Mouse (Mus musculus) spleen, postnatal 4 days (tissue): ENCODE results near the gene Wdr48.

Experiments used
- DNase-seq, 2 experiments: peaks; one replicate each; pipeline ENCODE4 v3.0.0; 2022; ENCODE audit warnings: low spot score in 2 of 2

The Wdr48 gene

GRCm38 (mm10) chr9:119894339-119895009, at the start of gene Wdr48:
TSS of gene Wdr48 (plus strand) at chr9:119894878.
- peak; percentile 95 to 96 for DNase-seq

GRCm38 (mm10) chr9:119847187-119847586, 47.5 kb upstream of the Wdr48 start:
- no peak for DNase-seq

GRCm38 (mm10) chr9:119848671-119849070, 46.0 kb upstream of the Wdr48 start:
- DNase-seq = no peak

GRCm38 (mm10) chr9:119849214-119849613, 45.5 kb upstream of the Wdr48 start:
- no peak for DNase-seq

- DNase-seq = no peak
Observed at GRCm38 (mm10) chr9:119852347-119853030, 42.2 kb upstream of the Wdr48 start.

- no peak for DNase-seq
Observed at GRCm38 (mm10) chr9:119853071-119853846, 41.4 kb upstream of the Wdr48 start.

GRCm38 (mm10) chr9:119854170-119854569, 40.5 kb upstream of the Wdr48 start:
- no peak for DNase-seq

GRCm38 (mm10) chr9:119887144-119887901, 7.4 kb upstream of the Wdr48 start:
- DNase-seq = no peak

GRCm38 (mm10) chr9:119888843-119889246, 5.8 kb upstream of the Wdr48 start:
- DNase-seq = no peak

GRCm38 (mm10) chr9:119889446-119889845, 5.2 kb upstream of the Wdr48 start:
- no peak for DNase-seq

GRCm38 (mm10) chr9:119890692-119891091, 4.0 kb upstream of the Wdr48 start:
- no peak for DNase-seq

- no peak for DNase-seq
Observed at GRCm38 (mm10) chr9:119893881-119894280, 797 bp upstream of the Wdr48 start.

GRCm38 (mm10) chr9:119895040-119895721, 503 bp downstream of the Wdr48 start:
- peak; percentile 51 to 77 for DNase-seq

GRCm38 (mm10) chr9:119899446-119899845, 4.8 kb downstream of the Wdr48 start:
- DNase-seq = no peak

GRCm38 (mm10) chr9:119902410-119903151, 7.9 kb downstream of the Wdr48 start:
- no peak for DNase-seq

GRCm38 (mm10) chr9:119908708-119909107, 14.0 kb downstream of the Wdr48 start:
- DNase-seq = no peak

GRCm38 (mm10) chr9:119909931-119910330, 15.3 kb downstream of the Wdr48 start:
- DNase-seq = no peak

- DNase-seq = no peak
Observed at GRCm38 (mm10) chr9:119913087-119913838, 18.6 kb downstream of the Wdr48 start.

- DNase-seq = no peak
Observed at GRCm38 (mm10) chr9:119919858-119920257, 25.2 kb downstream of the Wdr48 start.

GRCm38 (mm10) chr9:119923462-119923861, 28.8 kb downstream of the Wdr48 start:
- DNase-seq = no peak
